Mouse (Mus musculus): ENCODE measurements at regions not wholly inside any gene's neighbourhood (a gene's known extent, or its start where the extent isn't known, plus 50 kb on each side); places are given as distances from the start of the nearest gene placed in this dataset.

DNA sequence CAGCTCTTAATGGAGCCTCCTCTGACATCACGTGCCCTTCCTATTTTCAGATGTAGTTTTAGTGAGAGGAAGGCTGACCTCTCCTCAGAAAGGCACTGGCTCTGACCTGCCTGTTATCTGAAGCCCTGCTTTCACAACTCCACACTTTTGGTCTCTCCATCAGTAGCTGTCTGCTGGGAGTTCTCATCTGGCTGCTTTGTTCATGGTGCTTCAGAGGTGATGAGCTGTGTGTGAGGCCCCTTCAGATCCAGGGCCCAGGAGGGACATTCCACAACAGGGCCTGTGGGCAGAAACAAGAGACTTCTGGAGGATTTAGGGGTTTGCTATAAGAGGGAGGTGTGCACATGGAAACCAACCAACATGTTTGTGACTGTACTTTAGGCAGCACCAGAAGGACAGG is 50.8 kb upstream of the Fhl2 start:
- no peak for DNase-seq

DNA sequence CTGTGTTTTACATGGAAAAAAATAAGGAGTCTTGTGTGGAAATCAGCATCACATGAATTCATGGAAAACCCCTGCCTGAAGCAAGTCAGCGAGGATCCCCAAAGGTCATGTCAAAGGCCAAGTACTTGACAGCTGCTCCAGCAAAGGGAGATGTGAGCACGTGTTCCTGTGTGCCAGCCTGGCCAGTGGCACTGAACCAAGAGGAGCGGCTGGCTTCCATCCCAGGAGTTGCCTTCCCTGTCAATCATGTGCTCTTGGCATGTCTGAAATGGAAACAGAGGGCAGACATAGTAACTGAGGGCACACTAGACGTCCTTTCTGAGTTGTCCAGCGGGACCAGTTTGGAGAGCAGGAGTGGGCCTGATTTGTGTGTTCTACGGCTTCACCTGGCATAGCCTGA is 53.5 kb upstream of the Fhl2 start:
- no peak for DNase-seq

DNA sequence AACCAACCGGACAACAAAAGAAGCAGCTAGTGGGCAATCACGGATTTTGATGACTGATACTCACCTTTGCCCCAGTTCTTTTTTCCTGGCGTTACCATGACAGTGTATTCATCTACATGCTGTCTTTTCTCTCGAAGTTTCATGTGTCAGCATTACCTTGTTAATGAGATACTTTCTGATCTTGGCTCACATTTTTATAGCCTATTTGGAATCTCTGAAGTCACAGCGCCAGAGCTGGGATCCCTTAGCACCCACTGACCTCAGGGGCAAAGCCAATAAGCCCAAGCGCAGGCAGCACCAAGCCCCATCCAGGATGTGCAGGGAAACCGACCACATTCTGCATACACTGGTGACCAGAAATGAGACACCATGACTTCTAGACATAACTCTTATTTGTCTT is 54.6 kb upstream of the Fhl2 start:
- no peak for DNase-seq

DNA sequence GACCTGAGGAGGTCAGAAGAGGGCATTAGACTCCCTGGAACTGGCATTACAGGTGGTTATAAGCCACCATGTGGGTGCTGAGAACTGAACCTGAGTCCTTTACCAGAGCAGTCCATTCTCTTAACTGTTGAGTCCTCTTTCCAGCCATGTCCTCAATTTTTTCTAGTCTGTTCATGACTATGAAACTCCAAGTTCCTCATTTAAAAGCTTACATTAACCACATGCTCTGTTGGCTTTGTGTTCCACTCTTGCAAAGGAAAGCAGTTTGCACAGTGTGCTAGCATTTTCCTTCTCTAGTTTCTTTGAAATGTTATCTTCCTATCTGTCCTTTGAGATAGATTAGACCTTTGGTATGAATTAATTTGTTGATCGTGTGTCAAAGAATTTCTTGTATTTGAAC is 57.3 kb upstream of the Fhl2 start:
- DNase-seq, result no peak

DNA sequence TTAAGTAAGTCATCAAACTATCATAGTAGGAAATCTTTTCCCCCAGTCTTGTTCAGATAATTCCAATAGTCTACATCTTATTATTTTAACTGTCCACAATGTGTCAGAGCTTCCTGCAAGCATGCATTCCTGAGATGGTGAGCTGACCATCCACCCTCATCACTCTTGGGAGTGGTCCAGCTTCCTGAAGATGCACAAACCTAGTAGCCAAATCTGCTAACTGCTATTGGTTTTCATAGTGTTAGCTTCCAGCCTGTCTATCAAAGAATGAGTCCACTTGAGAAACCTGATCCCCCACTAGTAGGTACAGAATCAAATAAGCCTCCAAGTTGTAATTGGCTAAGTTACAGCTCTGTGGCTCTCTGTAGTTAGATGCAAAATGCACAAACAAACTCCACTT is 59.3 kb upstream of the Fhl2 start:
- no peak for DNase-seq

DNA sequence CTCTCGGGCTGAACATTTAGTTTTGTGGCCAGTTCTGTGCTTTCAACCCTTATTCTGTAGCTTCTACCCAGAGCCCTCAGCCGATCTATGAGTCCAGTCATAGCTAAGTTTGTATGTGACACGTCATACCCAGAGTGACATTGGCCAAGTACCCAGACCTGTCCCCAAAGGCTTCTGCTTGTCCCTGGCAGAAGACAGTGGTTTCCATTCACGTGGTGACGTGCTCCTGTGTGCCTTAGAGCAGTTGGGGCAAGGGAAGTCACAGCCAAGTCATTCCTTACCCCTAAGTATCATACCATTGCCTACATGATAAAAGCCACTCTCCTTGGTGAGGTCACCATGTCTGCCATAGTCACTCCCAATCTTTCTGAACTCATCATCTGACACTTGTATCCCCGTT is 61.1 kb upstream of the Fhl2 start:
- no peak for DNase-seq

DNA sequence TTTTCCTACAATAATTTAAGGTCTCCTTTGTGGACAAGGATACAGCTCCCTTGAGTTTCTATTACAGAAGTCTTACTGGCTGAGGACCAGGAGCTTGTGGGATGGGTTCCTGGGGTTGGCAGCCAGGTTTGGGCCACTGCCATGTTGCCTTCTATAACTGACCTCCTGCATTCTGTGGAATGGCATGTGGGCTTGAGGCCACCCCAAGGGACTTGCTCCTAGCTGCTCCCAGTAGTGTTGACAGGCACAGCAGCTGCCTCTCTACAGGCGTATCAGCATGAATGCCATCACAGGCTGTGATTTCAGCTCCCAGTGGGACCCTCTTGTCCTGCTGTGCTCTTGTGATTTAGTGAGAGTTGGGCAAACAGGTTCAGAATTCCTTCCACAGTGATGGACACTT is 63.1 kb upstream of the Fhl2 start:
- no peak for DNase-seq

DNA sequence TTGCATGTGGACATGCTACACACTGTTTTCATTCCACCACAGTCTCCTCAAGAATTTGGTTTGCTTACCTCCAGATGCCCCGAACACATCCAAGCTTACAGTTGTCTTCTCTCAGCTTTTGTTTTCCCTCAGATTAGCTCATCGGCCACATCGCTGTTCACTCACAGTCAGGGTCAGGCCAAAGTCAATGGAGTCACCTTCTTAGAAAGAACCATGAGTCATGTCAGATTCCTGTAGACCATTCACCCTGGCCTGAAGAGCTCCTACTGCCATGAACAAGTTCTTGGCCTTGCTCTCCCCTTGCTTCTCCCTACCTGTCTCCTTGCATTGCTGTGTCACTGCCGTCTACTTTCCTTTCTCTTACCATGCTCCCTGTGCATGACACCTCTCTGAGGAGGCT is 63.7 kb upstream of the Fhl2 start:
- DNase-seq, result no peak

DNA sequence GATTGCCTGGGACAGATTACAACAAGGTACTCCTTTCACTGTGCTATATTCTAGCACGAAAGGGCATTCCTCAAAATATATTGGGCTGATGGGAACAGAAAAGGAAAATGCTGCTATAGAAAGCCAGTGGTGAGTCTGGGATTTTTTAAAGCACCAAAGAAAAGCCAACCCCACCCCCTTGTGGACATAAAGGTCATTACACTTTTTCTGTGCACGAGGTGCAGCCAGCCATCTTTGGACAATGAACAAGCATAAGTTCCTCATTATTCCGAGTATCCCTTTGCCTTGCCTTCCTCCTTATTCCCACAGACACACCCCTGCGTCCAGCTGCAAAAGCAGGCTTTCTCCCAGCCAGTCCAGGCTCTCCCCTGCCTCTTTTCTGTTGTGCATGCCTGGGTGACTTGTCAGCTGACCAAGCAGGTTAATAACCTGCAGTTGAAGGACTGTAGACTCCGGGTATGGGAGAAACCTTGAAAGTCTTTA is 67.7 kb upstream of the Fhl2 start:
- peak; percentile 83 for DNase-seq

DNA sequence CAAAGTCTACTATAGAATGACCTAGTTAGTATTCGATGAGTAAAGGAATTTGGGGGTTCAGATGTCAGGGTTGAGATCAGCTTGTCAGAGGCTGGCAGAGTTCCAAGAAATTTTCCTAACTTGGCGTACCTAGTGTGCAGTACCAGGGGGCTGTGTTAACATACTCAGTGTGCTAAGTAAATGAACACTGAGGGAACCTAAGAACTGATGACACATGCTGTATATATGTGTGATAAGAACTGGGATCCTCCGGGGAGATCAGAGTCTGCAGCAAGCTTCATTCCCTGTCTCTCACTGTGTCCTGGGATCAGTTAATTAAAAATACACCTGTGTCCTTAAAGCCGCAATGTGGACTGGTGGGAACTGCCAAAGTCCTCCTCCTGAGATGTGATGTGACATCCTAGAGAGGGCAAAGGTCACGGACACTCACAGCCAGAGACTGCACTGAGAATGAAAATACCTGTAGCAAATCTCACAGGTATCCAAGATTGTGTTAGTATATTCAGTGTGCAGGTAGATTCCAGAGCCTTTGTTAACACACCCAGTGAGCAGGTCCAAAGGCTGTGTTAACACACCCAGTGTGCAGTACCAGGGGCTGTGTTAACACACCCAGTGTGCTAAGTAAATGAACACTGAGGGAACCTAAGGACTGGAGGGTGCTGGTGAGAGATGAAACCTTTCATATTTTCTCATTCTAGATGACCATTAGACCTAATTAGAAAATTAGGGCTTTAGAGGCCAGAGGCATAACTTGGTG is 69.1 kb upstream of the Fhl2 start:
- no peak for DNase-seq

DNA sequence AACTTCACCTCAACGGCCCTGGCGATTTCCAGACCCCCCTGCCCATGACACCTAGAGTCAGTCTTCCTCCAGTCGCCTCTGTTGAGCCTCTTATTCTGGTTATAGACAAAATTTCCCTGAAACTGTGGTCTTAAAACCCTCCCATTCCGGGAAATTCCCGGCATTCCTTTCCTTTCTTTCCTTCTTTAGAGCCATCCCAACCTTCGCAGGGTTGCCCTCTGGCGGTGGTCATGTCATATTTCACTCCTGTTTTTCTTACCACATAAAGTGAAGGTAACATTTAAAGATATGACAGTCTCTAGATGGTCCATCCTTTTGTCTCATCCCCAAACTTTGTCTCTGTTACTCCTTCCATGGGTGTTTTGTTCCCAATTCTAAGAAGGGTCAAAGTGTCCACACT is 72.9 kb upstream of the Fhl2 start:
- DNase-seq, result peak; percentile 26

DNA sequence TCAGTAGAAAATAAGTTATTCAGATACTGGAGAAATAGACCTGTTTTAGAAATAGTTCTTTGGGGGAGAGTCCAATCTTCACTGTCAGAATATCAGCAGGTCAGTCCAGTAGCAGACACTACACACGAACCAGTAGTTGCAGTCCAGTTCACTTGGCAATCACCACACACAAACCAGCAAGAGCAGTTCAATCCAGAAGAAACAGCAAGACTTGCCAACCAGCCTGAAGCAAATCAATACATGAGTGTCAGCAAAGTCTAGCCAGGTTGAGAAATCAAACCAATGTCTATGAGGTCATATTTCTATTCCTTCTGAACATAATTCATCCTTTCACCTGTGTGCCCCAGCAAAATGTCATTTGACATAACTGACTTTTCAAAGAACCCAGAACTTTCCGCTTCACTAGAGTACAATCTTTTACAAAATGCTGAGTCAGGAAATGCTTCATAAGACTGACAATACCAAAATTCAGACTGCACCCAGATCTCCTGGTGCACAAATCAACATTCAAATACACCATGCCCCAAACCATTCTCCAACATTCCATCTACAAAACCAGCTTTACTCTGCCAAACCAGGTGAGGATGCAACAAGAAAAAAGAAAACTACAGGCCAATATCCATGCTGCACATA is 76.6 kb upstream of the Fhl2 start:
- DNase-seq, result no peak

DNA sequence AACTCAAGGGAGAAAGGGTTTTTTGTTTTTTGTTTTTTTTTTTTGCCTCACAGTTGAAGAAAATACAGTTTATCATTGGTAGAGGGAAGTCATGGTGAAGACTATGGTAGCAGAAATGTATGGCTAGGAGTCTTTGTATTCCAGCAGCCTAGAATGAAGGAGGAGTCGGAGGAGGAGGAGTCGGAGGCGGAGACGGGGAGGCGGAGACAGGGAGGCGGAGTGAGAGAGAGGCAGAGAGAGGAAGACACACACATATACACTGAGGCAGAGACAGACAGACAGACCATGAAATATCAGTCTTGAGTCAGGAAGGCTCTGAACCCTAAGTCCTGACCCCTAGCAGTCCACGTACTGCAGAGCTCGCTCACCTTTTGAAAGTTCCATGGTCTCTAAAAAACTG is 95.0 kb upstream of the Fhl2 start:
- no peak for DNase-seq

DNA sequence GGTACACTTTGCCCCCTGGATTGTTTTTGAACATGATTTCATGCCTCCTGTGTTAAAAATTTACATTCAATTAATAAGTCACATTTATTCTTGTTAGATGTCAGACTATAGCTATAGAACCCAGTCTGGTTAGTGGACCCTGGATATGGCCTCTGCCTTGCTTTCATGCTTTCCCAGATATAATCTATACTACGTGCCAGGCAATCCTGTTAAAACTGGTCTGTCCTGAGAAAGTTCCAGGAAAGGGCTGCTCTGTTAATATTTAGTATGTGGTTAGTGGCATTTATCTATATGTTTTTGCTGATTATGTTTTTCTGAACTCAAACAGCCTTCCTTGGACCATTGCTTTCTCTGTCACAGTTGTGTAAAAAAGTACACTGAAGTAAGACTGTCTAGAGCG is 95.8 kb upstream of the Fhl2 start:
- no peak for DNase-seq

DNA sequence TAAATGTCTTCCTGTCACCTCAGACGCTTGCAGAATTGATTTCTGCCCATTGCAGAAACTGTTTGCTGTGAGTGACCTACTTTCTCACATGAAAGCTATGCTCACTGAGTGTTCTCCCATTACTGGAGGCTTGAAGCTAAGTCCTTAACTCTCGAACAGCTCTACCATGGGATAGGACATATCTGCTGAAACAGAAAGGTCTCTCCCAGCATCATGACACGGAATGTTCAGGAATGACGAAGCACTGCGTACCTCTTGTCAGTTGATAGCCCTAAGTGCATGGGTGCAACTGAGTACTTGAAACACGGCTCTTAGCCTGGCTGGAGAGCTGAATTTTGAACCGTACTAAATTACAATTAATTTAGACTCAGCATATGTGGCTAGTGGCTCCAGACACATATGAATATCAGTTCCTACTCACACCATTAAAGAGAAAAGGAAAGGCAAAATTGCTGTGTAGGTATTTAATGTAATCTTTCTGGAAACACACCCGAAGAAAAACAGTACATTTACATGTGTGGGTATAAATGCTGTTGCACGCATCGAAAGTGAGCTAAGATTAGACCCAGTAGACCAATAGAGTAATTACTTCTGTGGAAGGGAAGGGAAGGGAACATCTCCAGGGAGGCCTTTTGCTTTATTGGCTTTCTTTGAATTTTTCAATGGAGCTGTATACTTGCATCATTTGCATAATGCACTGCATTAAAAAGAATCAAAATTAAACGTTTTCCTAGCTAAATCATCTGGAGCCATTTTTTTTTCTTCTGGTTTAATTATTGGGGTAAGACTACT is 97.6 kb upstream of the Fhl2 start:
- no peak for DNase-seq

DNA sequence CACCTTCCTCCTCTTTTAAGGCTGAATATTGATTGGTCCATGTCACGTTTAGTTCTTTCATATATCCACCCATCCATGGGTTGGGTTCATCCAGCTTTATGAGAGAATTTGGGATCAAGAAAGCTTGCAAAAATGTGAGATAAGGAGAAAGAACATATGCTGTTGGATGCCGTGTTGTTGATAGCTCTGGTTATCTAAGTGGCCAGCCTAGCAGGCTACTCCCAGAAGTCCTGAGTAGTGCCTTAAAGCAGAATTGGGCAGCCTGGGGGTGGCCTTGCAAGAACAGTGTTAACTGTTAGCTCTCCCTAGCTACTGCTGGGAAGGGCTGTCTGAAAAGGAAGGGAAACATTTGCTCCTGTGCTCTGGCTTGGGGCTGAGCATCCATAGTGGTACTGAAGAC is 100.8 kb upstream of the Fhl2 start:
- no peak for DNase-seq

DNA sequence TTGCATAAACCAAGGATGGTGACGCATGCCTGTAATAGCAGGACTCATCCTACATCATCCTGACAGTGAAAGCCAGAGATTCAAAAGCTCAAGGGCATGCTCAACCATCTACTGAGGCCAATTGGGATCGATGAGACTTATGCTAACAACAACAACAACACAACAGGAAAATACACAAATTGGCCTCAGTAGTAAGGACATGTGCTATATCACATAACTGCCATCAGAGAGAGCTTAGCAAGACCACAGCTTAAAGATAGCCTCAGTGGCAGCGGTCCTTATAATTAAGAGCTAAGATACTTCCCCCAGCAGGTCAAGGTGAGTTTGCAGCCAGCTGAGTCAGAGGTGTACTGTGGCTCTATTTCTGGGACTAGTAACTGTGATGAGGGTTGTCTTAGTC is 102.0 kb upstream of the Fhl2 start:
- DNase-seq, result no peak

DNA sequence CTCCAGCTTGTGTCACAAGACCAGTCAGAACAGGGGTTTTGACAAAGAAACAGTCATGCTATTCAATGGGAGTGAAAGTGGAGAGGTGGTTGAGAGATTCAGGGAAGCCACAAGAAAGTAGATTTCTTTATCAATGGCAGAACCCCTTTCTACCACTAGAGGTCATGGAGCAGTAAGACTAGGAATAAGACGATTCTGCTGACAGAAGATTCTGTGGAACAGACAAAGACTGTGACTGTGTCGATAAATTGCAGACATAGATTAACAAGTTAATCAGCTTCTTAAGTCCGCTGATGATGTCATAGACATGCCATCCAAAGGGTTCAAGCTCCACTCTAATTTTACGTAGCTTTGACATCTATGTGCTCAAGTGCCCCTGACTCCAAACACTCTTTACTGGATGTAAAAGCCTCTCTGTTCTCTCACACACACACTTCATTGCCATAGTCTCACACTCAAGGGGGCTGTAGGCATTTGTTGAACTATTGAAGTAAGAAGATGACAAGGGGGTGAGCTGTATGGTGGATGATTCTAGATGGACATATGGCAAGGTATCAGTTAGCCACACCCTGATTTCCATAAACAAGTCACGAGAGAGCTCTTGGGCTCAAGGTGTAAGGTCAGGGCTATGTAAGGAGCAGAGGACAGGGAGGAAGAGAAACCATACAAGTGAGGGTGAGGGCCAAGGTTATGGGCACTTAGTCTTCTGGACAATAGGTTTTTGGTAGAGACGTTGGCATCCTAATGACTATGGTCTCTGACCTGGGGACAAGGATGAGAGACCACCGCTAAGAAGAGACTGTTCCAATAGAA is 102.9 kb upstream of the Fhl2 start:
- peak; percentile 81 for DNase-seq

DNA sequence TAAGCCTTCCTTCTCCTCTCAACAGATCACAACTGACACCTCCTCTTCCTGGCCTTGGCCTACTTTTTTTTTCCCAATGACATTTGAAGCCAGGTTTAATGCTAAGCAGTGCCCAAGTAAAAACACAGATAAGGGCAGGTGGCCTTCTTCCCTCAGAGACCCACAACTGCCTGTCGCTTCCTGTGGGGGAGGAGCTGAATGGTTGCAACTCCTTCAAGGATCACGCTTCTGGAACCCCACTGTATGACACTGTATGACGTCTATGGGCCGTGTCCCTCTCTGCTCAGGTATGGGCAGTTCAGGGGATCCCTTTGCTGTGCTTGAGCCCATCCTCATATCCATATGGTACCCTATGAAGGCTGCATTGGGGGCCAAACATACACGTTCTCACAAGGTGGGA is 103.9 kb upstream of the Fhl2 start:
- DNase-seq, result no peak

DNA sequence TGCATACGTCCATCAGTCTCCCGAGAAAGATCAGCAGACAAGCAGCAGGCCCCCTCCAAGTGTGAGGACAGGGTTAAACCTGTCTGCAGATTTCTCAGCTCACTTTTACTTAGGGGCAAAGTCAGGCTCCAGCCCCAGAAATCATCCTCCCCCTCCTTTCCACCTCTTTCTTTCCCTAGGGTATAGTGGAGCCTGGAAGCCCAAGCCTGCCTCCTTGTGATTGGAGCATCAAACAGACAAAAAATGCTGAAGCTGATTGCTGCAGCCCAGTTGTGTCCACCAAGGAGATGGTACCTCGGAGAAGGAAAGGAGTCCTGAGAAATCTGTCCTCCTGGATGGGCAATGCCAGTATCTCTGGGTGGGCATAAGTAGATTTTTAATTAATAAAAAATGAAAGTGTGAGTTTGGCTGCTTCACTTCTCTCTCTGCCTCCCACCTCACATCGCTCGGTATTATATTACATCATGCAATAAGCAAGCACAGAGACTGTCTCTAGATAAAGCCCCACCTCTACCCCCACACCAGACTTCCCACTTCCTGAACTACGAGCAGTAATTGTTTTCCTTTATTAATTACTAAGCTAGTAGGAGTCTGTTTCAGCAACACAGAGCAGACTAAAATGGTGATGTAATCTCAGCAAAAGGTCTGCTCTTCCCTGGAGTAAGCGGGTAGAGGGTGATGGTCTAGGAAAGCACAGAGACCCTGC is 105.2 kb upstream of the Fhl2 start:
- no peak for DNase-seq

DNA sequence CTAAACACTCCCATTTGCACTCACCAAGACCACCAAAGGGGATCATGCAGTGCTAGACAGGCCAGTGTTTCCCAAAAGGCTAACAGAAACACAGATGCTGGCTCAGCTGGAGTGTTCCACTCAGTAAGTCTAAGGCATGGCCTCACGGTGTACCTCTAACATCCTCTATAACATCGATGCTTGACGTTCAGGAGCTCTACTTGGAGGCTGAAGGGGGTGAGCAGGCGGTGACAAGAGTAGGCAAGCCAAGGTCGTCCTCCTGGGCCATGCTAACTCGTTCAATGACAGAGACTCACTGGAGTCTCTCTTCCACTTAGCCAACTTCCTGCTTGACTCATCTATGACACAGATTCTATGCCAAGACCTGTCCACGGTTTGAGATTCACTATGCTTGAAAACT is 105.9 kb upstream of the Fhl2 start:
- DNase-seq, result no peak
